Mouse (Mus musculus) left cerebral cortex, postnatal 10 days (tissue): ENCODE measurements around the gene Mtmr1. TPM values are rescaled to one million over a fixed set of nuclear protein-coding genes. Genes with fewer than 3 reads are reported as not detected.

Source experiments
- DNase-seq, 2 experiments: peaks; one replicate each; pipeline ENCODE4 v3.0.0; 2021 to 2022; ENCODE audit warnings: low spot score in 2 of 2, mixed read lengths in 1 of 2; ENCODE audit errors: extremely low spot score in 1 of 2
- intact Hi-C: fragments of 180-260 bp; cut with DNase I; formaldehyde crosslinking; loops from one replicate; pipeline ENCODE4 v1.15.1; 2025
- total RNA-seq, 2 experiments: library from RNA; stranded (reverse); gene quantifications; 2 replicates each; pipeline ENCODE4 v1.2.3; 2021

Gene Mtmr1
- total RNA-seq, 2 experiments from 2014 or later: 30.9 to 34.8 TPM

GRCm38 (mm10) chrX:71434448-71434847 lies 69.9 kb downstream of the Mtmr1 start:
- DNase-seq: no peak
- intact Hi-C loops: no loop called here

- DNase-seq: no peak
- intact Hi-C loops: no loop called here
Observed at GRCm38 (mm10) chrX:71434860-71435259, 70.3 kb downstream of the Mtmr1 start.

DNA sequence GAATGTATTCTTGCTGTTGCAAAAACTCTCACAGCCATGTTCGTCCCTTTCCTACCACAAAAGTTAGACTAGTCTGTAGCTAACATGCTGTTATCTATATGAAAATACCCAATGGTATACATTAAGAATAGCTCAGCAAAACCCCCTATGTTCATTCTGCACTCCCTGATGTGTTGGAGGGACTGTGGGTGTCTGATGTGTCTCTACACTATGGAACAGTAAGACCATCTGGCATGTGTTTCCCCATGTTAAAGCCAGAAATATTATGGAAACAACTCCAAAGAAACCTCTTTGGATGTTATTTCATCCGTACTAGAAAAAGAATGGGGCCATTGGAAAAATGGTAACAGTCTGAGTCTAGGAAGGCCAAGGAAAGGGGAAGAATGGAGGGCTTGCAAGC lies 71.0 kb downstream of the Mtmr1 start:
- intact Hi-C loops: no loop called here
- DNase-seq: no peak

DNA sequence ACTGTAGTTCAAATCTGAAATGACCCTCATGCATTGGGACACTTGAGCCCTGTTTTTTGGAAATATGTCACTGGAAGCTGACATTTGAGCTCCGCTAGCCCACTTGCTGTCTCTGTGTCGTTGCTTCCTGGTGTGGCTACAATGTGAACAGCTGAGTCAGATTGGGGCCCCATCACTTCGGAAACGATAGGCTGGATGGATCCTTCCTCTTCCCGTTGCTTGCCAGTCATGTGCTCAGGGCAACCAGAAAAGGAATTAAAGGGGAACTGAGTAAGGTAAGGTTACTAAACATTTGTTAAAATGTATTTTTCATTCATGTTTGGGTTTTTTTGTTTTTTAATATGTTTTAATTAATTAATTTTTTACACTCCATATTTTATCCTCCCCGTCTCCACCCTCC lies 74.9 kb downstream of the Mtmr1 start:
- DNase-seq: no peak
- intact Hi-C loops: no loop called here

DNA sequence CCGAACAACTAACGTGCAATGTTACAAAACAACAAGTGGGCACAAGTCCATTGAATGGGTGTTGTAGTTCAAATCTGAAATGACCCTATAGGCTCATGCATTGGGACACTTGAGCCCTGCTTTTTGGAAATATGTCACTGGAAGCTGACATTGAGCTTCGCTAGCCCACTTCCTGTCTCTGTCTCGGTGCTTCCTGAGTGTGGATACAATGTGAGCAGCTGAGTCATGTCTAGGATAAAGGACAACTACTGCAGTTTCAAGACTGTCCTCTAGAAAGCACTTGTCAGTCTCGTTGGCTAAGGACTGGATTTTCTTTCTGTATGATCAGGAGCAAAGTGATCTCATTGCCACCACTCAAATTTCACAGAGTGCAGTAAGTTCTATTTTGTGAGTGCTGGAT lies 78.4 kb downstream of the Mtmr1 start:
- no peak for DNase-seq
- intact Hi-C loops: no loop called here

DNA sequence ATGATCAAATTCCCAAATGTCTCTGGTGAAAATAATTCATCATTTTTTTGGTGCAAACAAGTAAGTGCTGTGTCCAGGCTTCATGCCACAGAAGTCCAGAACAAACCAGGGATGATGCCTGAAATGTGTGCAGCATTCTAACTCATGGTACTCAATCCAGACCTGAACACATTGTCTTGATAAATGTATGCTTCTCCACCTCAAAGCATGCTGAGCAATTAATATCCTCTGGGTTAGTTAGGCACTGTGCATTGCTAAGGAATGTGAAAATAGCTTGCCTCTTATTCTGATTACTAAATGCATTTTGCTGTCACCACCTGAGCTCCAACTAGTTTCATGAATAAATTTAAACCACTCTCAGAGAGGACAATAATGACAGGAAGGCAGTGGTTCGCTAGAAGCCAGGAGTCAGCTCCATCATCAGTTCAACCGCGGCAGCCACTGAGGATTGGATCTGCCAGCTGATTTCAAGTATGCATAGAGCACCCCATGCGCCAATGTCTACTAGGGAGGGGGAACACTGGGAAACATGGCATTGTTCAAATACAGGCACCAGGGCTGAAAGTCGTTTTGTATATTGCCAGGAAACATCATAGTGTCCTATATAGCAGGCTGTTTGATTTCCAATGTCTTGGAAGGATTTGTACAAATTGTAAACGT lies 91.6 kb downstream of the Mtmr1 start:
- intact Hi-C loops: no loop called here
- DNase-seq: no peak

GRCm38 (mm10) chrX:71464138-71464826 lies 99.7 kb downstream of the Mtmr1 start:
- DNase-seq: no peak
- intact Hi-C loops: no loop called here

- intact Hi-C loops: no loop called here
- no peak for DNase-seq
Observed at GRCm38 (mm10) chrX:71465417-71465816, 100.9 kb downstream of the Mtmr1 start.

- no peak for DNase-seq
- intact Hi-C loops: no loop called here
Observed at GRCm38 (mm10) chrX:71467491-71467890, 102.9 kb downstream of the Mtmr1 start.

Other genes with a start within 250 kb of the Mtmr1 start
- 1 to 10 TPM; 4.2 to 4.9 TPM for gene Mtm1, start 154.0 kb upstream of the Mtmr1 start, total RNA-seq
- gene Cd99l2, start 128.1 kb downstream of the Mtmr1 start, total RNA-seq: 100 to 1,000 TPM in 1 of 2 experiments, 10 to 100 TPM in 1; 97.4 to 110 TPM
- 100 to 1,000 TPM; 103 to 107 TPM for gene Hmgb3, start 191.2 kb downstream of the Mtmr1 start, total RNA-seq